Mouse (Mus musculus) C2C12 (cell line): Measurements from ENCODE around the gene Coa4. TPM values are rescaled to one million over a fixed set of nuclear protein-coding genes. Genes with fewer than 3 reads are reported as not detected.

Experiments
- H3K27me3 ChIP-seq: one replicate; pipeline ENCODE4 v1.6.1; 2011; ENCODE audit not compliant: control insufficient read depth, insufficient read depth, insufficient read length
- H3K36me3 ChIP-seq: one replicate; pipeline ENCODE4 v1.6.1; 2011; ENCODE audit not compliant: control insufficient read depth, insufficient read depth
- H3K4me3 ChIP-seq: one replicate; pipeline ENCODE4 v1.5.1; 2011; ENCODE audit warnings: mild to moderate bottlenecking, control low read depth; ENCODE audit not compliant: poor library complexity, insufficient read depth, severe bottlenecking
- H3K79me2 ChIP-seq: one replicate; pipeline ENCODE4 v1.6.1; 2011; ENCODE audit not compliant: control insufficient read depth, insufficient read depth
- H3K79me3 ChIP-seq: one replicate; pipeline ENCODE4 v1.6.1; 2011; ENCODE audit warnings: low read depth, control low read depth
- H3ac ChIP-seq: one replicate; pipeline ENCODE3; 2011; ENCODE audit warnings: low read depth; ENCODE audit not compliant: control insufficient read depth, insufficient read length
- CEBPB ChIP-seq: IDR thresholded peaks from one replicate; pipeline ENCODE4 v1.6.1; 2011; ENCODE audit warnings: low read depth, mild to moderate bottlenecking, control low read depth, moderate library complexity
- CTCF ChIP-seq: IDR thresholded peaks from one replicate; pipeline ENCODE4 v1.5.1; 2011; ENCODE audit not compliant: control insufficient read depth, insufficient read depth, insufficient read length
- FOSL1 ChIP-seq: IDR thresholded peaks from one replicate; pipeline ENCODE4 v1.8.0; 2011; ENCODE audit warnings: mild to moderate bottlenecking, low read length; ENCODE audit not compliant: poor library complexity, insufficient read depth, severe bottlenecking
- MAX ChIP-seq: IDR thresholded peaks from one replicate; pipeline ENCODE4 v1.6.1; 2011; ENCODE audit warnings: mild to moderate bottlenecking, control low read depth
- MYOD1 ChIP-seq: IDR thresholded peaks from one replicate; pipeline ENCODE4 v1.6.1; 2011; ENCODE audit warnings: low read depth; ENCODE audit not compliant: control insufficient read depth, insufficient read length
- MYOG ChIP-seq: IDR thresholded peaks from one replicate; pipeline ENCODE4 v1.6.1; 2011; ENCODE audit not compliant: control insufficient read depth, insufficient read length; ENCODE audit errors: extremely low read depth
- USF1 ChIP-seq: IDR thresholded peaks from one replicate; pipeline ENCODE4 v1.6.1; 2011; ENCODE audit warnings: low read depth, mild to moderate bottlenecking, control low read depth, moderate library complexity
- polyA plus RNA-seq: library from polyadenylated mRNA; unstranded; fragments of >200 nt; fragmentation: generic; extraction: Trizol; gene quantifications from one replicate; pipeline ENCODE4 v1.2.1, GENCODE M21; 2012; ENCODE audit warnings: missing spikeins

Gene Coa4
- polyA plus RNA-seq, 1 experiment, result 8.4 TPM

GRCm38 (mm10) chr7:100496791-100497190, 40.1 kb upstream of the Coa4 start:
- H3K4me3 ChIP-seq, result no peak overlapping the region
- H3K79me2 ChIP-seq, result no peaks in the 10 kb centered on the region
- no peaks in the 10 kb centered on the region for H3K79me3 ChIP-seq
- H3K27me3 ChIP-seq, result no peaks in the 10 kb centered on the region
- H3K36me3 ChIP-seq, result no peaks in the 10 kb centered on the region
- no peak for TF ChIP-seq MAX
- TF ChIP-seq MYOG, result no peak
- no peak overlapping the region for H3ac ChIP-seq

- Histone ChIP-seq H3ac (no peak overlapping the region), H3K4me3 (no peak overlapping the region), H3K27me3 (no peaks in the 10 kb centered on the region), H3K79me2 (no peaks in the 10 kb centered on the region), H3K36me3 (no peaks in the 10 kb centered on the region), H3K79me3 (no peaks in the 10 kb centered on the region)
- TF ChIP-seq MAX (no peak), USF1 (no peak), CEBPB (no peak)
Measured at GRCm38 (mm10) chr7:100497402-100497801, 39.5 kb upstream of the Coa4 start.

GRCm38 (mm10) chr7:100497982-100498381, 38.9 kb upstream of the Coa4 start:
- H3K4me3 ChIP-seq, result no peak overlapping the region
- no peak for TF ChIP-seq MYOG
- TF ChIP-seq CEBPB, result no peak
- no peak for TF ChIP-seq USF1
- TF ChIP-seq FOSL1, result no peak
- TF ChIP-seq MAX, result no peak
- TF ChIP-seq MYOD1, result no peak
- no peaks in the 10 kb centered on the region for H3K79me2 ChIP-seq
- H3ac ChIP-seq, result no peak overlapping the region
- H3K36me3 ChIP-seq, result no peaks in the 10 kb centered on the region
- no peaks in the 10 kb centered on the region for H3K27me3 ChIP-seq
- H3K79me3 ChIP-seq, result no peaks in the 10 kb centered on the region

- peaks cover 6% of the 10 kb centered on the region for H3K27me3 ChIP-seq
- TF ChIP-seq MYOD1, result no peak
- no peak for TF ChIP-seq CTCF
- TF ChIP-seq CEBPB, result no peak
- TF ChIP-seq FOSL1, result no peak
- TF ChIP-seq USF1, result no peak
- no peak for TF ChIP-seq MYOG
- TF ChIP-seq MAX, result no peak
- H3K36me3 ChIP-seq, result no peaks in the 10 kb centered on the region
- H3K79me2 ChIP-seq, result no peaks in the 10 kb centered on the region
- no peaks in the 10 kb centered on the region for H3K79me3 ChIP-seq
- no peak overlapping the region for H3K4me3 ChIP-seq
- H3ac ChIP-seq, result no peak overlapping the region
Measured at GRCm38 (mm10) chr7:100499465-100499864, 37.4 kb upstream of the Coa4 start.

- no peak overlapping the region for H3K4me3 ChIP-seq
- H3K36me3 ChIP-seq, result no peaks in the 10 kb centered on the region
- H3K79me2 ChIP-seq, result no peaks in the 10 kb centered on the region
- TF ChIP-seq MYOD1 (no peak), CEBPB (no peak), FOSL1 (no peak), MYOG (no peak), MAX (no peak), USF1 (no peak), CTCF (no peak)
- H3ac ChIP-seq, result no peak overlapping the region
- H3K79me3 ChIP-seq, result no peaks in the 10 kb centered on the region
- peaks cover 6% of the 10 kb centered on the region for H3K27me3 ChIP-seq
Measured at GRCm38 (mm10) chr7:100500276-100500977, 36.4 kb upstream of the Coa4 start.

GRCm38 (mm10) chr7:100501027-100501843, 35.6 kb upstream of the Coa4 start:
- H3ac ChIP-seq, result no peak overlapping the region
- TF ChIP-seq MAX (no peak), FOSL1 (no peak), CTCF (no peak), CEBPB (no peak), USF1 (no peak), MYOG (no peak), MYOD1 (no peak)
- no peaks in the 10 kb centered on the region for H3K79me2 ChIP-seq
- H3K27me3 ChIP-seq, result peaks cover 6% of the 10 kb centered on the region
- H3K36me3 ChIP-seq, result no peaks in the 10 kb centered on the region
- no peak overlapping the region for H3K4me3 ChIP-seq
- no peaks in the 10 kb centered on the region for H3K79me3 ChIP-seq
